Mouse (Mus musculus) neutrophil, adult 83 days (primary cell): ENCODE data around the gene Tspyl2. TPM values are rescaled to one million over a fixed set of nuclear protein-coding genes. Genes with fewer than 3 reads are reported as not detected.

ENCODE experiments used
- total RNA-seq, 2 experiments: library from RNA; stranded (reverse); gene quantifications; one replicate each; pipeline ENCODE4 v1.2.4; 2023

The Tspyl2 gene
- 10 to 100 TPM in 1 of 2 experiments, 1 to 10 TPM in 1; 9.6 to 10.4 TPM for total RNA-seq

DNA sequence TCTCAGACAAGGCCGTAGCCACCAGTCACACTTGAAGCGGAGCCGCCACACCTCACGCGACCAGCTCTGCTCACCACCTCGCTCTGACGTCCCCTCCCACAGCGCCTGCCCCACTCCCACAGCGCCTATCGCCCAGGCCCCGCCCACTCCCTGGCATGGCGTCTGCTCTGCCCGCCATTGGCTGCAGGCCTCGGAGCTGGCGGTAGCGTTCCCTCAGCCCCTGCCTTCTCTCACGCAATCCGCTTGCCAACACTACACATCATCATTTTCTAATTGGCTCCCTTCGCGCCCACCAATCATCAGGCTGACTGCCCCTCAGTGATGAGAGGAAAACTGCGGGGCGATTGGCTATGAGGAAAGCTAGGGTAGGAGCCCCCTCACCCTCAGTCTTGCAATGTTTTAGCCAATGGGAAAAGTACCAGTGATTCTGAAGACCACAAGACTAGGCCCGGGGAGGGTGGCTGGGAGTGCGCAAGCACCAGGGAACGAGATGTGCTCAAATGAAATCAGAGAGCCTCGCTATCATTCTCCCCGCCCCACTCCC lies at the start of gene Tspyl2:
Gene Tspyl2 (minus strand): TSS at position 68 of the 544 bp plus-strand sequence.

DNA sequence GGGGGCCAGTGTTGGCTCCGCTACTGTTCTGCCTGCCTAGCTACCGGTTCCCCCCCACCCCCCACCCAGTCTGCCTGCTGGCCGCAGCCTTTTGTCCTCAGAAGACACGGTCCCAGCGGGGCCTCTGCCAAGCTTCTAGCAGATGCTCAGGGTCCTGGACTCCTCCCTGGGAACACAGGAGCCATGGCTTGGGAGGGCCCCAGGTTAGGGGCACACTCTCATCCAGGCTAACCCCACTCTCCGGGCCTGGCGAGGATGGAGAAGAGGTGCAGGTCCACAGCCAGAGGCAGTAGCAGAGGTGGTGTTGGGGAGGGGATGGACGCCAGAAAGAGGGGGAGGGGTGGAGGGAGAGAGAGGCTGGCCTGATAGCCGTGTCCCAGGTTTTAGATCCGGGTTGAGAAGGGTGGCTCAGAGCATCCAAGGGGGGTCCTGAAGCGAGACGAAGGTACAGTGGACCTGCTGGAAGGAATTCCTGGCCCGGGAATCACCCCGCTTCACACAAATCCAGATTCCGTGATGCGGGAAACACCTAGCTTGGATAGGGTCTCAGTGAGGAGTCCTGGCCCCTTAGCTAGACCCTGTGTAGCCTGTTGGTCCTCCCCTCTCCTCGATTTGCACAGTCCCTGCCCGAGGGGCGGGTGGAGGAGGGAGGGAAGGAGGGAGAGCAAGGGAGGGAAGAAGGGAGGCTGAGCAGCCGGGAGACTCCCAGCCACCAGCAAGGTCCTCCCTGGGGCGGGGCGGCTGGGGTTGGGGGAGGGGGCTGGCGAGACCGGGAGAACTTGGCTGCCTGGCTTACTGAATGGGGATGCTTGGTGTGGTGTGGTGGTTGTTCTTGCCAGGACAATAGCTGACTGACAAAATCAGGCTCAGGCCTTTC lies 26.4 kb upstream of the Tspyl2 start, which contains the start of gene Gpr173:
Gene Gpr173 (minus strand): TSS at position 308 of the 877 bp plus-strand sequence.

DNA sequence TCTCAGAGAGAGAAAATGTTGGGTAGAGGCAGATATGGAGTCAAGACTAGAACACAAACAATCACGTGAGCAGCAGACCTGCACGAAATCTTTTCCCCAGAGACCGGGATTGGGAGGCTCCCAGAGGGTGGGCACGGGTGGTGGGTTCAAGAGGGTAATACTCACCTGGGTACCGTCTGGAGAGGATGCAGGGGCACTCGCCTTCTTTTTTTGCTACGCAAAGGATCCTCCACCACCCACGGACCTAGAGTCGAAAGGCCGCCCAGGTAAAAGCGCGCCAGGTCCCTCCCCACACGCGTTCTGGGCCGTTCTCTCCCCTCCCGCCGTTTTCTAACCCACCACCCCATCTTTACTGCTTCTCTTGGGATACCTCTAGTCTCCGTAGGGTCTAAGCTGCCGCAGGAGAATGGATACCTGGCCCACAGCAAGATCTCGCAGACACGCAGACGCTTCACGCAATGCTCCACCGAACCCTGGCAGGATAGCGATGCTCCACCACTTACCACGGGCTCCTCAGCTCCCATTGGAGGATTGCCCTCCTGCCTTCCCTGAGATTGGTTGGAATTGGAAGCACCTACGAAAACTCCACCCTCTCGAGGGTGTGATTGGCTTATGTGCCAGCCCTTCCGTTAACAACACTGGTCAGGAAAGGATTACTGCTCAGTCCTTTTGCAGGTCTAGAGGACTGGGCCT lies 15.1 kb downstream of the Tspyl2 start, which contains the start of gene Kantr:
Gene Kantr (minus strand): TSS at position 500 of the 693 bp plus-strand sequence.

Other genes with a start within 250 kb of the Tspyl2 start
- 10 to 100 TPM in 1 of 2 experiments, 1 to 10 TPM in 1; 8.0 to 10.5 TPM for gene Iqsec2, start 198.2 kb downstream of the Tspyl2 start, total RNA-seq
- 10 to 100 TPM; 58.0 to 81.9 TPM for gene Kdm5c, start 109.4 kb downstream of the Tspyl2 start, total RNA-seq
- gene Kantr, start 14.9 kb downstream of the Tspyl2 start, total RNA-seq = 1 to 10 TPM; 8.9 to 9.8 TPM
- gene Gpr173, start 26.3 kb upstream of the Tspyl2 start, total RNA-seq = not detected
- gene Cldn34a, start 220.9 kb upstream of the Tspyl2 start, total RNA-seq = not detected